Mouse (Mus musculus): ENCODE results near the gene Aig1.

- TF ChIP-seq MYOD1 (IDR thresholded peaks at IDR 0.05; ENCODE audit: control insufficient read depth, insufficient read length, low read depth) (no peak), CTCF (IDR thresholded peaks at IDR 0.05; ENCODE audit: control insufficient read depth, insufficient read depth, insufficient read length) (no peak)
These were observed 86.0 kb downstream of the Aig1 start for GRCm38 (mm10) chr10:13782774-13783173.
